Mouse (Mus musculus): ENCODE measurements around the gene Tgif1. TPM values are rescaled to one million over a fixed set of nuclear protein-coding genes. Genes with fewer than 3 reads are reported as not detected.
"Not testable (repeated sequence)": the region's sequence is repeated elsewhere in the genome, so short reads cannot be mapped to it uniquely, and the experiment has no call there.

Gene Tgif1
- polyA plus RNA-seq, 1 experiment from 2014 or later = 92.4 TPM

GRCm38 (mm10) chr17:70832544-70832943, 20.8 kb downstream of the Tgif1 start:
- ATAC-seq (replicated peaks; ENCODE audit: insufficient number of reproducible peaks, low FRiP score, low TSS enrichment, low read depth) = no peak

GRCm38 (mm10) chr17:70831591-70831990, 21.8 kb downstream of the Tgif1 start:
- Histone ChIP-seq H3K9me3 (replicated peaks; ENCODE audit: control insufficient read depth, low read length) (no peaks in the 10 kb centered on the region), H3K27me3 (ENCODE audit: control insufficient read depth, insufficient read depth, low read length) (no peaks in the 10 kb centered on the region), H3K36me3 (replicated peaks; ENCODE audit: control insufficient read depth, insufficient read depth, low read depth, low read length) (no peaks in the 10 kb centered on the region), H3K9ac (replicated peaks; ENCODE audit: low read length) (no peak overlapping the region), H3K4me3 (ENCODE audit: low read depth, low read length) (no peak overlapping the region), H3K27ac (replicated peaks; ENCODE audit: low read depth, low read length) (no peak overlapping the region), H3K4me1 (ENCODE audit: control insufficient read depth, insufficient read depth, low read length) (0 out of 2 replicates have a peak, but pooled peaks cover 2% of the 10 kb centered on the region), H3K4me2 (ENCODE audit: low read depth, low read length) (no peak overlapping the region)
- DNase-seq (ENCODE audit: low spot score) = no peak
- 79% methylated on average over 4 of the region's 4 CpGs for WGBS
- no peak for ATAC-seq (replicated peaks; ENCODE audit: insufficient number of reproducible peaks, low FRiP score, low TSS enrichment, low read depth)

More at GRCm38 (mm10) chr17:70832544-70832943, 20.8 kb downstream of the Tgif1 start:
- Histone ChIP-seq H3K4me1 (ENCODE audit: control insufficient read depth, insufficient read depth, low read length) (0 out of 2 replicates have a peak, but pooled peaks cover 2% of the 10 kb centered on the region), H3K36me3 (replicated peaks; ENCODE audit: control insufficient read depth, insufficient read depth, low read depth, low read length) (no peaks in the 10 kb centered on the region), H3K4me3 (ENCODE audit: low read depth, low read length) (no peak overlapping the region), H3K9me3 (replicated peaks; ENCODE audit: control insufficient read depth, low read length) (no peaks in the 10 kb centered on the region), H3K27ac (replicated peaks; ENCODE audit: low read depth, low read length) (no peak overlapping the region), H3K9ac (replicated peaks; ENCODE audit: low read length) (no peak overlapping the region), H3K4me2 (ENCODE audit: low read depth, low read length) (no peak overlapping the region), H3K27me3 (ENCODE audit: control insufficient read depth, insufficient read depth, low read length) (no peaks in the 10 kb centered on the region)
- WGBS = 91% methylated on average over 9 of the region's 9 CpGs
- DNase-seq (ENCODE audit: low spot score) = no peak

GRCm38 (mm10) chr17:70829943-70830715, 23.2 kb downstream of the Tgif1 start:
- DNase-seq (ENCODE audit: low spot score) = no peak
- H3K36me3 ChIP-seq (replicated peaks; ENCODE audit: control insufficient read depth, insufficient read depth, low read depth, low read length) = no peaks in the 10 kb centered on the region
- 0 out of 2 replicates have a peak, but pooled peaks cover 2% of the 10 kb centered on the region for H3K4me1 ChIP-seq (ENCODE audit: control insufficient read depth, insufficient read depth, low read length)
- WGBS = 83% methylated on average over 23 of the region's 23 CpGs
- no peaks in the 10 kb centered on the region for H3K27me3 ChIP-seq (ENCODE audit: control insufficient read depth, insufficient read depth, low read length)
- no peak overlapping the region for H3K4me2 ChIP-seq (ENCODE audit: low read depth, low read length)
- no peak overlapping the region for H3K4me3 ChIP-seq (ENCODE audit: low read depth, low read length)
- H3K9ac ChIP-seq (replicated peaks; ENCODE audit: low read length) = no peak overlapping the region
- H3K9me3 ChIP-seq (replicated peaks; ENCODE audit: control insufficient read depth, low read length) = no peaks in the 10 kb centered on the region
- no peak for ATAC-seq (replicated peaks; ENCODE audit: insufficient number of reproducible peaks, low FRiP score, low TSS enrichment, low read depth)
- H3K27ac ChIP-seq (replicated peaks; ENCODE audit: low read depth, low read length) = no peak overlapping the region

- Histone ChIP-seq H3K4me1 (ENCODE audit: control insufficient read depth, insufficient read depth, low read length) (no peaks in the 10 kb centered on the region), H3K27ac (replicated peaks; ENCODE audit: low read depth, low read length) (no peak overlapping the region), H3K27me3 (ENCODE audit: control insufficient read depth, insufficient read depth, low read length) (no peaks in the 10 kb centered on the region), H3K4me2 (ENCODE audit: low read depth, low read length) (no peak overlapping the region), H3K9me3 (replicated peaks; ENCODE audit: control insufficient read depth, low read length) (no peaks in the 10 kb centered on the region), H3K9ac (replicated peaks; ENCODE audit: low read length) (no peak overlapping the region), H3K4me3 (ENCODE audit: low read depth, low read length) (no peak overlapping the region), H3K36me3 (replicated peaks; ENCODE audit: control insufficient read depth, insufficient read depth, low read depth, low read length) (no peaks in the 10 kb centered on the region)
- ATAC-seq (replicated peaks; ENCODE audit: insufficient number of reproducible peaks, low FRiP score, low TSS enrichment, low read depth) = no peak
- WGBS = 85% methylated on average over 6 of the region's 6 CpGs
- DNase-seq (ENCODE audit: low spot score) = no peak
Observed at GRCm38 (mm10) chr17:70829217-70829616, 24.1 kb downstream of the Tgif1 start.

GRCm38 (mm10) chr17:70828569-70828968, 24.8 kb downstream of the Tgif1 start:
- Histone ChIP-seq H3K36me3 (replicated peaks; ENCODE audit: control insufficient read depth, insufficient read depth, low read depth, low read length) (no peaks in the 10 kb centered on the region), H3K4me2 (ENCODE audit: low read depth, low read length) (no peak overlapping the region), H3K27ac (replicated peaks; ENCODE audit: low read depth, low read length) (no peak overlapping the region), H3K4me3 (ENCODE audit: low read depth, low read length) (no peak overlapping the region), H3K4me1 (ENCODE audit: control insufficient read depth, insufficient read depth, low read length) (no peaks in the 10 kb centered on the region), H3K27me3 (ENCODE audit: control insufficient read depth, insufficient read depth, low read length) (no peaks in the 10 kb centered on the region), H3K9me3 (replicated peaks; ENCODE audit: control insufficient read depth, low read length) (no peaks in the 10 kb centered on the region), H3K9ac (replicated peaks; ENCODE audit: low read length) (no peak overlapping the region)
- ATAC-seq (replicated peaks; ENCODE audit: insufficient number of reproducible peaks, low FRiP score, low TSS enrichment, low read depth) (no peak), DNase-seq (ENCODE audit: low spot score) (no peak)
- 78% methylated on average over 2 of the region's 2 CpGs for WGBS

GRCm38 (mm10) chr17:70828180-70828528, 25.2 kb downstream of the Tgif1 start:
- H3K27me3 ChIP-seq (ENCODE audit: control insufficient read depth, insufficient read depth, low read length) = no peaks in the 10 kb centered on the region
- no peaks in the 10 kb centered on the region for H3K36me3 ChIP-seq (replicated peaks; ENCODE audit: control insufficient read depth, insufficient read depth, low read depth, low read length)
- DNase-seq (ENCODE audit: low spot score) (no peak), ATAC-seq (replicated peaks; ENCODE audit: insufficient number of reproducible peaks, low FRiP score, low TSS enrichment, low read depth) (no peak)
- WGBS = 79% methylated on average over 4 of the region's 4 CpGs
- H3K4me3 ChIP-seq (ENCODE audit: low read depth, low read length) = no peak overlapping the region
- H3K9ac ChIP-seq (replicated peaks; ENCODE audit: low read length) = no peak overlapping the region
- H3K4me2 ChIP-seq (ENCODE audit: low read depth, low read length) = no peak overlapping the region
- H3K4me1 ChIP-seq (ENCODE audit: control insufficient read depth, insufficient read depth, low read length) = no peaks in the 10 kb centered on the region
- no peak overlapping the region for H3K27ac ChIP-seq (replicated peaks; ENCODE audit: low read depth, low read length)
- H3K9me3 ChIP-seq (replicated peaks; ENCODE audit: control insufficient read depth, low read length) = no peaks in the 10 kb centered on the region

- ATAC-seq (replicated peaks; ENCODE audit: insufficient number of reproducible peaks, low FRiP score, low TSS enrichment, low read depth); DNase-seq (ENCODE audit: low spot score); H3K9me3 ChIP-seq (replicated peaks; ENCODE audit: control insufficient read depth, low read length); H3K27ac ChIP-seq (replicated peaks; ENCODE audit: low read depth, low read length); H3K36me3 ChIP-seq (replicated peaks; ENCODE audit: control insufficient read depth, insufficient read depth, low read depth, low read length); H3K4me2 ChIP-seq (ENCODE audit: low read depth, low read length); H3K27me3 ChIP-seq (ENCODE audit: control insufficient read depth, insufficient read depth, low read length); H3K4me1 ChIP-seq (ENCODE audit: control insufficient read depth, insufficient read depth, low read length); H3K4me3 ChIP-seq (ENCODE audit: low read depth, low read length); H3K9ac ChIP-seq (replicated peaks; ENCODE audit: low read length): not testable (repeated sequence)
- WGBS = 79% methylated on average over 11 of the region's 11 CpGs
Observed at GRCm38 (mm10) chr17:70827463-70828179, 25.7 kb downstream of the Tgif1 start.

- WGBS = 86% methylated on average over 12 of the region's 12 CpGs
- H3K4me1 ChIP-seq (ENCODE audit: control insufficient read depth, insufficient read depth, low read length) = no peaks in the 10 kb centered on the region
- DNase-seq (ENCODE audit: low spot score) (no peak), ATAC-seq (replicated peaks; ENCODE audit: insufficient number of reproducible peaks, low FRiP score, low TSS enrichment, low read depth) (no peak)
- H3K36me3 ChIP-seq (replicated peaks; ENCODE audit: control insufficient read depth, insufficient read depth, low read depth, low read length) = no peaks in the 10 kb centered on the region
- no peak overlapping the region for H3K9ac ChIP-seq (replicated peaks; ENCODE audit: low read length)
- no peaks in the 10 kb centered on the region for H3K9me3 ChIP-seq (replicated peaks; ENCODE audit: control insufficient read depth, low read length)
- H3K4me3 ChIP-seq (ENCODE audit: low read depth, low read length) = no peak overlapping the region
- no peaks in the 10 kb centered on the region for H3K27me3 ChIP-seq (ENCODE audit: control insufficient read depth, insufficient read depth, low read length)
- no peak overlapping the region for H3K4me2 ChIP-seq (ENCODE audit: low read depth, low read length)
- H3K27ac ChIP-seq (replicated peaks; ENCODE audit: low read depth, low read length) = no peak overlapping the region
Observed at GRCm38 (mm10) chr17:70826227-70826626, 27.1 kb downstream of the Tgif1 start.
